Mouse (Mus musculus): ENCODE data around the gene Alad.

DNA sequence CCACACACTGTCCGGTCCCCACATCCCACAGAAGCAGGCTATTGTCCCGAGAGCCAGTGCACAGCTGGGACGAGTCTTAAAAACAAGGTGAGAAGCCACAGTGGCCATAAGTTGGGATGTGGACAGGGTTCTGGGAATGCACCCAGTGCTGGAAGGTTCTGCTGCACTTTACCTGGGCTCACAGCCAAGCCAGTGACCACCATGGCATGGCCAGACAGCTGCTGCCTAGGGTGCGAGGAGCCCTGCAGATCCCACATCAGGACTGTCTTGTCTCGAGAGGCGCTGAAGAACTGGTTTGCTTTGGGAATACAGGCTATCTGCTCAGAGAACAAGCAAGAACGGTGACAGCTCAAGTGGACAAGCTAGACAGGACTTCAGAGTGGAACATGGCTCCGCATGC, 59.4 kb downstream of the Alad start:
- no peak for TF ChIP-seq POLR2A (IDR thresholded peaks at IDR 0.05; ENCODE audit: borderline replicate concordance, low read depth, low read length)
- no peak for TF ChIP-seq CTCF (IDR thresholded peaks at IDR 0.05; ENCODE audit: low read depth, low read length)

Measured in bone marrow macrophage, adult 2 months (primary cell).